Mouse (Mus musculus): ENCODE data around the gene Olfr1307. TPM values are rescaled to one million over a fixed set of nuclear protein-coding genes. Genes with fewer than 3 reads are reported as not detected.

The Olfr1307 gene
- polyA plus RNA-seq (2016; fragmentation: Nextera tagmentation; extraction: Ambion mirVana): 0.01 TPM in 2 replicates

DNA sequence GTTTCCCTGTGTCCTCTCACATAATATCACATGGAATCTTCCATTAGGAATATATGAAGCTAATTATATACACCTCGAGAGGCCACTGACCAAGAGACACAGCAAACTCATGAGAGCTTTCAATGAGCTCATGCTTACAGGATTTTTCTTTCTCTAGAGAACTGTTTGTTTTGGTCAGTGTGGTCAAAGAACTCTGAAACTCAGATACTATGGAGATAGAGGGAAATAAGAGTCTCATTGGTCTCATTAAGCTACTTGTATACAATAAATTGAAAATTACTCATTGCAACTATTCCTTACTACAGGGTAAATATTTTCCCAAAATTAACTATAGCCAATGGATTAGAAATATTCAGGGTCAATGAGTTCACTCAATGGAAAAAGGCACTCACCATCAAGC, at the start of gene Olfr1307:
Gene Olfr1307 (minus strand): TSS at position 101 of the 400 bp plus-strand sequence.
- H3K9me3 ChIP-seq: no peaks in the 10 kb centered on the region
- H3K27me3 ChIP-seq: no peaks in the 10 kb centered on the region
- H3K27ac ChIP-seq (replicated peaks): no peak within 1 kb of the TSS
- WGBS: 80% methylated on average over 1 of the region's 1 CpGs
- ATAC-seq (ENCODE audit: low FRiP score, low read depth): no peak
- H3K4me1 ChIP-seq: no peaks in the 10 kb centered on the region
- H3K4me3 ChIP-seq: no peak within 1 kb of the TSS
- H3K4me2 ChIP-seq (replicated peaks): no peak within 1 kb of the TSS
- no peak within 1 kb of the TSS for H3K9ac ChIP-seq (replicated peaks)
- no peaks in the 10 kb centered on the region for H3K36me3 ChIP-seq

DNA sequence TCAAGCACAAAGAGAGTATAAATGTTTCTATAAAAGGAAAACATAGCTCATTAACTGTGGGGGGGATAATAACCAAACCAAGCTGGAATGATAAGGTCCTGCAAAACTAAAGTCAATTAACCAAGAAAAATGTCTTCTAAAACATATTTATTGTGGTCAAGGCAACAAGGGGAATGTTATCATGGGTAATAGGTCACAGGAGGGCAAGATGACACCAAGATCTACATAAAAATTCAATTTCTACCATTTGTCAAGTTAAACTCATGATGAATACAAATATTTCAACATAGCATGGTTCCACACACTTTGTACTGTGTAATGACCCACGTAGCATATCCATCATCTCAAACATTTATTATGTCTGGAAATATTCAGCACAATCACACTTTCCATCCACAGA, 40.9 kb upstream of the Olfr1307 start, which contains the start of gene Olfr1309:
Gene Olfr1309 (minus strand): TSS at position 101 of the 400 bp plus-strand sequence.
- ATAC-seq (ENCODE audit: low FRiP score, low read depth): no peak
- Histone ChIP-seq H3K4me1 (no peaks in the 10 kb centered on the region), H3K9ac (replicated peaks) (no peak within 1 kb of the TSS), H3K4me3 (no peak within 1 kb of the TSS), H3K27me3 (no peaks in the 10 kb centered on the region), H3K36me3 (no peaks in the 10 kb centered on the region), H3K9me3 (no peaks in the 10 kb centered on the region), H3K27ac (replicated peaks) (no peak within 1 kb of the TSS), H3K4me2 (replicated peaks) (no peak within 1 kb of the TSS)
- WGBS: 64% methylated on average over 1 of the region's 1 CpGs

DNA sequence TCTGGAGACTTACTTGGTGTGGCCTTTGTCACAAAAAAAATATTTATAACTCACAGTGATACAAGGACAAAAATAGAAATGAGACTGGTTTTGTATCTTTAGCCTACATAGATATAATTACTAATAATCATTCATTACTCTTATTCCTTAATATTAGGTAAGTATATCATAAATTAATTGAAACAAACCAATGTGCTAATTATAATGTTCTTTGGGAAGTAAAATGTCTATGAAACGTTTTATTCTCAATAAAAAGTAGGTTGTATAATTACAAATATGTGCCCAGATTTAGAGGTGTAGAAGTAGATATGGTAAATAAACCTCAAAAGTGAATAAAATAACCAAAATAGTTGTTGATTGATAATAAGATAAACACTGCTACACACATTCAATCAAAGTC, 15.6 kb upstream of the Olfr1307 start, which contains the start of gene Olfr1308:
Gene Olfr1308 (minus strand): TSS at position 101 of the 400 bp plus-strand sequence.
- no peaks in the 10 kb centered on the region for H3K4me1 ChIP-seq
- H3K36me3 ChIP-seq: no peaks in the 10 kb centered on the region
- no peak within 1 kb of the TSS for H3K4me3 ChIP-seq
- H3K9me3 ChIP-seq: no peaks in the 10 kb centered on the region
- no peak for ATAC-seq (ENCODE audit: low FRiP score, low read depth)
- no peak within 1 kb of the TSS for H3K27ac ChIP-seq (replicated peaks)
- H3K4me2 ChIP-seq (replicated peaks): no peak within 1 kb of the TSS
- H3K9ac ChIP-seq (replicated peaks): no peak within 1 kb of the TSS
- no peaks in the 10 kb centered on the region for H3K27me3 ChIP-seq
- 60% methylated on average over 1 of the region's 1 CpGs for WGBS

DNA sequence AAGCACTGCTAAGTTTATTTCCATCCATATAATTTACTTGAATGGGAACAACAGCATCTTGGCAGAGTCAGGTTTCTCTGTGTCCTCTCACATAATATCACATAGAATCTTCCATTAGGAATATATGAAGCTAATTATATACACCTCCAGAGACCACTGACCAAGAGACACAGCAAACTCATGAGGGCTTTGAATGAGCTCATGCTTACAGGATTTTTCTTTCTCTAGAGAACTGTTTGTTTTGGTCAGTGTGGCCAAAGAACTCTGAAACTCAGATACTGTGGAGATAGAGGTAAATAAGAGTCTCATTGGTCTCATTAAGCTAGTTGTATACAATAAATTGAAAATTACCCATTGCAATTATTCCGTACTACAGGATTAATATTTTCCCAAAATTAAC, 33.1 kb downstream of the Olfr1307 start, which contains the start of gene Olfr1306:
Gene Olfr1306 (minus strand): TSS at position 101 of the 400 bp plus-strand sequence.
- no peak within 1 kb of the TSS for H3K4me2 ChIP-seq (replicated peaks)

More for the DNA sequence above, 33.1 kb downstream of the Olfr1307 start, which contains the start of gene Olfr1306:
- H3K27ac ChIP-seq (replicated peaks): no peak within 1 kb of the TSS
- no peaks in the 10 kb centered on the region for H3K4me1 ChIP-seq
- H3K36me3 ChIP-seq: no peaks in the 10 kb centered on the region
- H3K9ac ChIP-seq (replicated peaks): no peak within 1 kb of the TSS
- H3K9me3 ChIP-seq: peaks cover 4% of the 10 kb centered on the region; the same call in 1 of the 2 replicates
- 83% methylated on average over 1 of the region's 1 CpGs for WGBS
- ATAC-seq (ENCODE audit: low FRiP score, low read depth): no peak
- no peak within 1 kb of the TSS for H3K4me3 ChIP-seq
- H3K27me3 ChIP-seq: no peaks in the 10 kb centered on the region

Other genes with a start within 250 kb of the Olfr1307 start
- gene Olfr1301, start 198.4 kb downstream of the Olfr1307 start, polyA plus RNA-seq (2016; fragmentation: Nextera tagmentation; extraction: Ambion mirVana): not detected in 2 replicates
- gene Olfr1302, start 172.0 kb downstream of the Olfr1307 start, polyA plus RNA-seq (2016; fragmentation: Nextera tagmentation; extraction: Ambion mirVana): not detected in 2 replicates
- gene Olfr1303, start 129.1 kb downstream of the Olfr1307 start, polyA plus RNA-seq (2016; fragmentation: Nextera tagmentation; extraction: Ambion mirVana): not detected in 2 replicates
- not detected in 2 replicates for gene Olfr1305, start 72.3 kb downstream of the Olfr1307 start, polyA plus RNA-seq (2016; fragmentation: Nextera tagmentation; extraction: Ambion mirVana)
- not detected in 2 replicates for gene Olfr1306, start 33.2 kb downstream of the Olfr1307 start, polyA plus RNA-seq (2016; fragmentation: Nextera tagmentation; extraction: Ambion mirVana)
- not detected in 2 replicates for gene Olfr1308, start 15.5 kb upstream of the Olfr1307 start, polyA plus RNA-seq (2016; fragmentation: Nextera tagmentation; extraction: Ambion mirVana)
- gene Olfr1309, start 40.8 kb upstream of the Olfr1307 start, polyA plus RNA-seq (2016; fragmentation: Nextera tagmentation; extraction: Ambion mirVana): not detected in 2 replicates
- gene Olfr1310, start 63.3 kb upstream of the Olfr1307 start, polyA plus RNA-seq (2016; fragmentation: Nextera tagmentation; extraction: Ambion mirVana): not detected in 2 replicates
- gene Olfr1311, start 75.0 kb upstream of the Olfr1307 start, polyA plus RNA-seq (2016; fragmentation: Nextera tagmentation; extraction: Ambion mirVana): not detected in 2 replicates
- gene Olfr1312, start 100.8 kb upstream of the Olfr1307 start, polyA plus RNA-seq (2016; fragmentation: Nextera tagmentation; extraction: Ambion mirVana): not detected in 2 replicates
- not detected in 2 replicates for gene Olfr1313, start 128.4 kb upstream of the Olfr1307 start, polyA plus RNA-seq (2016; fragmentation: Nextera tagmentation; extraction: Ambion mirVana)
- not detected in 2 replicates for gene Olfr1314, start 147.3 kb upstream of the Olfr1307 start, polyA plus RNA-seq (2016; fragmentation: Nextera tagmentation; extraction: Ambion mirVana)
- gene Olfr1315-ps1, start 166.0 kb upstream of the Olfr1307 start, polyA plus RNA-seq (2016; fragmentation: Nextera tagmentation; extraction: Ambion mirVana): not detected in 2 replicates
- not detected in 2 replicates for gene Olfr1316, start 185.5 kb upstream of the Olfr1307 start, polyA plus RNA-seq (2016; fragmentation: Nextera tagmentation; extraction: Ambion mirVana)
- not detected in 2 replicates for gene Olfr1317, start 190.9 kb upstream of the Olfr1307 start, polyA plus RNA-seq (2016; fragmentation: Nextera tagmentation; extraction: Ambion mirVana)
- gene Olfr1318, start 204.8 kb upstream of the Olfr1307 start, polyA plus RNA-seq (2016; fragmentation: Nextera tagmentation; extraction: Ambion mirVana): not detected in 2 replicates

All from midbrain, embryonic 12.5 days (tissue).